Mouse (Mus musculus): ENCODE data around the gene Gm47791. TPM values are rescaled to one million over a fixed set of nuclear protein-coding genes. Genes with fewer than 3 reads are reported as not detected.

Gm47791 gene
- polyA plus RNA-seq (2015; fragmentation: Nextera tagmentation; extraction: Ambion mirVana), result not detected in 2 replicates

- no peak within 1 kb of the TSS for H3K4me2 ChIP-seq (ENCODE audit: low read depth, low read length)
- no peak within 1 kb of the TSS for H3K9ac ChIP-seq (ENCODE audit: low read length)
- ATAC-seq (ENCODE audit: low read depth), result no peak
- H3K36me3 ChIP-seq (ENCODE audit: control insufficient read depth, insufficient read depth, low read length), result no peaks in the 10 kb centered on the region
- H3K4me1 ChIP-seq (replicated peaks; ENCODE audit: control insufficient read depth, insufficient read depth, low read length), result 0 out of 2 replicates have a peak, but pooled peaks cover 2% of the 10 kb centered on the region
- no peaks in the 10 kb centered on the region for H3K9me3 ChIP-seq (ENCODE audit: control insufficient read depth, low read length)
- H3K27me3 ChIP-seq (ENCODE audit: control insufficient read depth, insufficient read depth, low read depth, low read length), result no peaks in the 10 kb centered on the region
- whole genome bisulfite sequencing, result 79% methylated on average over 15 of the region's 15 CpGs
- H3K27ac ChIP-seq (ENCODE audit: low read length), result no peak within 1 kb of the TSS
- no peak within 1 kb of the TSS for H3K4me3 ChIP-seq (ENCODE audit: low read length)
Measured at GRCm38 (mm10) chr1:82771022-82771586, at the start of gene Gm47791. Gm47791 (minus strand) TSS chr1:82771243.

GRCm38 (mm10) chr1:82820626-82821186, 49.7 kb upstream of the Gm47791 start:
- H3K4me1 ChIP-seq (replicated peaks; ENCODE audit: control insufficient read depth, insufficient read depth, low read length), result peaks cover 7% of the 10 kb centered on the region; the same call in 1 of the 2 replicates
- no peak for ATAC-seq (ENCODE audit: low read depth)
- no peak overlapping the region for H3K27ac ChIP-seq (ENCODE audit: low read length)
- H3K27me3 ChIP-seq (ENCODE audit: control insufficient read depth, insufficient read depth, low read depth, low read length), result no peaks in the 10 kb centered on the region
- H3K4me2 ChIP-seq (ENCODE audit: low read depth, low read length), result no peak overlapping the region; the same call in 1 of the 2 replicates
- no peak overlapping the region; the same call in 1 of the 2 replicates for H3K4me3 ChIP-seq (ENCODE audit: low read length)
- 79% methylated on average over 3 of the region's 3 CpGs for WGBS
- H3K9me3 ChIP-seq (ENCODE audit: control insufficient read depth, low read length), result no peaks in the 10 kb centered on the region
- no peaks in the 10 kb centered on the region for H3K36me3 ChIP-seq (ENCODE audit: control insufficient read depth, insufficient read depth, low read length)
- peak overlapping the region; percentile 39 for H3K9ac ChIP-seq (ENCODE audit: low read length)

GRCm38 (mm10) chr1:82820179-82820578, 49.1 kb upstream of the Gm47791 start:
- no peaks in the 10 kb centered on the region for H3K36me3 ChIP-seq (ENCODE audit: control insufficient read depth, insufficient read depth, low read length)
- WGBS, result 34% methylated on average over 15 of the region's 15 CpGs
- peak overlapping the region; percentile 18; the same call in 1 of the 2 replicates for H3K4me2 ChIP-seq (ENCODE audit: low read depth, low read length)
- peak overlapping the region; percentile 13; the same call in 1 of the 2 replicates for H3K4me3 ChIP-seq (ENCODE audit: low read length)
- peak overlapping the region; percentile 39 for H3K9ac ChIP-seq (ENCODE audit: low read length)
- H3K27ac ChIP-seq (ENCODE audit: low read length), result no peak overlapping the region
- peak; percentile 60; the same call in 1 of the 2 replicates for ATAC-seq (ENCODE audit: low read depth)
- no peaks in the 10 kb centered on the region for H3K27me3 ChIP-seq (ENCODE audit: control insufficient read depth, insufficient read depth, low read depth, low read length)
- H3K4me1 ChIP-seq (replicated peaks; ENCODE audit: control insufficient read depth, insufficient read depth, low read length), result peaks cover 7% of the 10 kb centered on the region; the same call in 1 of the 2 replicates
- H3K9me3 ChIP-seq (ENCODE audit: control insufficient read depth, low read length), result no peaks in the 10 kb centered on the region

- Histone ChIP-seq H3K4me2 (ENCODE audit: low read depth, low read length) (no peak overlapping the region), H3K27me3 (ENCODE audit: control insufficient read depth, insufficient read depth, low read depth, low read length) (no peaks in the 10 kb centered on the region), H3K4me3 (ENCODE audit: low read length) (no peak overlapping the region), H3K9ac (ENCODE audit: low read length) (no peak overlapping the region), H3K4me1 (replicated peaks; ENCODE audit: control insufficient read depth, insufficient read depth, low read length) (peaks cover 7% of the 10 kb centered on the region; the same call in 1 of the 2 replicates), H3K27ac (ENCODE audit: low read length) (no peak overlapping the region), H3K9me3 (ENCODE audit: control insufficient read depth, low read length) (no peaks in the 10 kb centered on the region), H3K36me3 (ENCODE audit: control insufficient read depth, insufficient read depth, low read length) (no peaks in the 10 kb centered on the region)
- WGBS, result 58% methylated on average over 10 of the region's 10 CpGs
- ATAC-seq (ENCODE audit: low read depth), result no peak
Measured at GRCm38 (mm10) chr1:82819366-82819765, 48.3 kb upstream of the Gm47791 start.

- Histone ChIP-seq H3K9me3 (ENCODE audit: control insufficient read depth, low read length) (no peaks in the 10 kb centered on the region), H3K27me3 (ENCODE audit: control insufficient read depth, insufficient read depth, low read depth, low read length) (no peaks in the 10 kb centered on the region), H3K4me3 (ENCODE audit: low read length) (no peak overlapping the region), H3K4me2 (ENCODE audit: low read depth, low read length) (peak overlapping the region; percentile 26), H3K27ac (ENCODE audit: low read length) (no peak overlapping the region), H3K4me1 (replicated peaks; ENCODE audit: control insufficient read depth, insufficient read depth, low read length) (peaks cover 7% of the 10 kb centered on the region; the same call in 1 of the 2 replicates), H3K9ac (ENCODE audit: low read length) (no peak overlapping the region), H3K36me3 (ENCODE audit: control insufficient read depth, insufficient read depth, low read length) (no peaks in the 10 kb centered on the region)
- peak; percentile 49 for ATAC-seq (ENCODE audit: low read depth)
- WGBS, result 33% methylated on average over 17 of the region's 17 CpGs
Measured at GRCm38 (mm10) chr1:82815941-82816716, 45.1 kb upstream of the Gm47791 start.

- H3K27me3 ChIP-seq (ENCODE audit: control insufficient read depth, insufficient read depth, low read depth, low read length), result no peaks in the 10 kb centered on the region
- no peak overlapping the region for H3K4me2 ChIP-seq (ENCODE audit: low read depth, low read length)
- H3K9ac ChIP-seq (ENCODE audit: low read length), result no peak overlapping the region
- 54% methylated on average over 1 of the region's 1 CpGs for WGBS
- no peak overlapping the region for H3K27ac ChIP-seq (ENCODE audit: low read length)
- ATAC-seq (ENCODE audit: low read depth), result no peak
- H3K36me3 ChIP-seq (ENCODE audit: control insufficient read depth, insufficient read depth, low read length), result no peaks in the 10 kb centered on the region
- no peaks in the 10 kb centered on the region; the same call in 1 of the 2 replicates for H3K4me1 ChIP-seq (replicated peaks; ENCODE audit: control insufficient read depth, insufficient read depth, low read length)
- no peaks in the 10 kb centered on the region for H3K9me3 ChIP-seq (ENCODE audit: control insufficient read depth, low read length)
- H3K4me3 ChIP-seq (ENCODE audit: low read length), result no peak overlapping the region
Measured at GRCm38 (mm10) chr1:82811766-82812165, 40.7 kb upstream of the Gm47791 start.

GRCm38 (mm10) chr1:82808564-82808963, 37.5 kb upstream of the Gm47791 start:
- no peaks in the 10 kb centered on the region for H3K27me3 ChIP-seq (ENCODE audit: control insufficient read depth, insufficient read depth, low read depth, low read length)
- ATAC-seq (ENCODE audit: low read depth), result no peak

GRCm38 (mm10) chr1:82807206-82807605, 36.2 kb upstream of the Gm47791 start:
- no peak for ATAC-seq (ENCODE audit: low read depth)
- no peaks in the 10 kb centered on the region for H3K27me3 ChIP-seq (ENCODE audit: control insufficient read depth, insufficient read depth, low read depth, low read length)
- H3K9me3 ChIP-seq (ENCODE audit: control insufficient read depth, low read length), result no peaks in the 10 kb centered on the region
- H3K27ac ChIP-seq (ENCODE audit: low read length), result no peak overlapping the region
- WGBS, result 63% methylated on average over 7 of the region's 7 CpGs
- H3K36me3 ChIP-seq (ENCODE audit: control insufficient read depth, insufficient read depth, low read length), result no peaks in the 10 kb centered on the region
- H3K4me1 ChIP-seq (replicated peaks; ENCODE audit: control insufficient read depth, insufficient read depth, low read length), result no peaks in the 10 kb centered on the region
- no peak overlapping the region for H3K4me3 ChIP-seq (ENCODE audit: low read length)
- no peak overlapping the region for H3K4me2 ChIP-seq (ENCODE audit: low read depth, low read length)
- no peak overlapping the region for H3K9ac ChIP-seq (ENCODE audit: low read length)

More at GRCm38 (mm10) chr1:82808564-82808963, 37.5 kb upstream of the Gm47791 start:
- Histone ChIP-seq H3K4me1 (replicated peaks; ENCODE audit: control insufficient read depth, insufficient read depth, low read length) (no peaks in the 10 kb centered on the region), H3K9ac (ENCODE audit: low read length) (no peak overlapping the region), H3K4me3 (ENCODE audit: low read length) (no peak overlapping the region), H3K9me3 (ENCODE audit: control insufficient read depth, low read length) (no peaks in the 10 kb centered on the region), H3K4me2 (ENCODE audit: low read depth, low read length) (no peak overlapping the region), H3K27ac (ENCODE audit: low read length) (no peak overlapping the region), H3K36me3 (ENCODE audit: control insufficient read depth, insufficient read depth, low read length) (no peaks in the 10 kb centered on the region)
- 53% methylated on average over 3 of the region's 3 CpGs for WGBS

GRCm38 (mm10) chr1:82806391-82806790, 35.3 kb upstream of the Gm47791 start:
- ATAC-seq (ENCODE audit: low read depth), result no peak
- Histone ChIP-seq H3K9ac (ENCODE audit: low read length) (no peak overlapping the region), H3K4me1 (replicated peaks; ENCODE audit: control insufficient read depth, insufficient read depth, low read length) (no peaks in the 10 kb centered on the region), H3K27me3 (ENCODE audit: control insufficient read depth, insufficient read depth, low read depth, low read length) (no peaks in the 10 kb centered on the region), H3K27ac (ENCODE audit: low read length) (no peak overlapping the region), H3K9me3 (ENCODE audit: control insufficient read depth, low read length) (no peaks in the 10 kb centered on the region), H3K4me3 (ENCODE audit: low read length) (no peak overlapping the region), H3K4me2 (ENCODE audit: low read depth, low read length) (no peak overlapping the region), H3K36me3 (ENCODE audit: control insufficient read depth, insufficient read depth, low read length) (no peaks in the 10 kb centered on the region)
- WGBS, result 58% methylated on average over 8 of the region's 8 CpGs
